Mouse (Mus musculus) liver, adult 2 months (tissue): ENCODE results near the gene Chdh. TPM values are rescaled to one million over a fixed set of nuclear protein-coding genes. Genes with fewer than 3 reads are reported as not detected.

ENCODE experiments used
- DNase-seq: peaks from one replicate; pipeline ENCODE4 v3.0.0-alpha.2; 2011; ENCODE audit warnings: low read depth, low spot score; ENCODE audit errors: extremely low read depth
- H3K27ac ChIP-seq: fragments of 200-500 bp; replicated peaks from 2 replicates; pipeline ENCODE4 v1.5.1; 2012; ENCODE audit warnings: low read depth, mild to moderate bottlenecking, control low read depth, inconsistent platforms, low read length; ENCODE audit not compliant: insufficient read depth
- H3K27me3 ChIP-seq: fragments of 200-500 bp; 2 replicates; pipeline ENCODE4 v1.6.1; 2012; ENCODE audit warnings: mild to moderate bottlenecking, moderate library complexity, low read length, inconsistent platforms; ENCODE audit not compliant: control insufficient read depth, insufficient read depth
- H3K36me3 ChIP-seq: fragments of 200-500 bp; 2 replicates; pipeline ENCODE4 v1.6.1; 2012; ENCODE audit warnings: low read length, inconsistent platforms; ENCODE audit not compliant: control insufficient read depth, insufficient read depth
- H3K4me1 ChIP-seq: fragments of 200-500 bp; 2 replicates; pipeline ENCODE4 v1.6.1; 2011; ENCODE audit warnings: low read length; ENCODE audit not compliant: control insufficient read depth, insufficient read depth
- H3K4me3 ChIP-seq: fragments of 200-500 bp; 2 replicates; pipeline ENCODE4 v1.5.1; 2011; ENCODE audit warnings: low read depth, mild to moderate bottlenecking, control low read depth, low read length, moderate library complexity; ENCODE audit not compliant: insufficient read depth
- H3K79me2 ChIP-seq: fragments of 200-500 bp; 2 replicates; pipeline ENCODE4 v1.6.1; 2012; ENCODE audit warnings: inconsistent platforms, mild to moderate bottlenecking, low read length, moderate library complexity; ENCODE audit not compliant: control insufficient read depth, insufficient read depth
- H3K9ac ChIP-seq: fragments of 200-500 bp; 2 replicates; pipeline ENCODE4 v1.6.1; 2012; ENCODE audit warnings: low read depth, mild to moderate bottlenecking, control low read depth, inconsistent platforms, low read length
- CTCF ChIP-seq: fragments of 200-500 bp; IDR thresholded peaks from 2 replicates; pipeline ENCODE4 v1.5.1; 2011; ENCODE audit warnings: low read depth, low read length, control low read depth
- POLR2A ChIP-seq: fragments of 200-500 bp; IDR thresholded peaks from 2 replicates; pipeline ENCODE4 v1.6.1; 2011; ENCODE audit warnings: low read length, control low read depth; ENCODE audit not compliant: insufficient read depth; ENCODE audit errors: extremely low read depth
- WGBS: fragments of 180-500 bp; shearing (Covaris S2); methylation state at CpG from one replicate; pipeline ENCODE4 v1.1.7; 2018; 5-methylcytosine and 5-hydroxymethylcytosine counted together
- polyA plus RNA-seq: library from polyadenylated mRNA; depleted of rRNA; stranded (reverse); fragments of >200 nt; gene quantifications from 2 replicates; pipeline ENCODE4 v1.2.3, GENCODE M21; 2012
- total RNA-seq: library from RNA; depleted of rRNA; stranded (reverse); fragments of >200 nt; gene quantifications from 2 replicates; pipeline ENCODE4 v1.2.3, GENCODE M21; 2014

Gene Chdh
- total and polyA plus RNA-seq, 2 experiments = 48.1 to 75.5 TPM

- no peak for DNase-seq
- Histone ChIP-seq H3K9ac (no peak overlapping the region), H3K4me1 (no peaks in the 10 kb centered on the region), H3K27me3 (no peaks in the 10 kb centered on the region), H3K4me3 (no peak overlapping the region), H3K27ac (no peak overlapping the region), H3K36me3 (peaks cover 80% of the 10 kb centered on the region), H3K79me2 (peaks cover 2% of the 10 kb centered on the region; the same call in 1 of the 2 replicates)
- no peak for TF ChIP-seq POLR2A
- TF ChIP-seq CTCF = no peak
- WGBS = 95% methylated on average over 9 of the region's 9 CpGs
These were observed 21.1 kb upstream of the Chdh start for GRCm38 (mm10) chr14:29987739-29988138.

DNA sequence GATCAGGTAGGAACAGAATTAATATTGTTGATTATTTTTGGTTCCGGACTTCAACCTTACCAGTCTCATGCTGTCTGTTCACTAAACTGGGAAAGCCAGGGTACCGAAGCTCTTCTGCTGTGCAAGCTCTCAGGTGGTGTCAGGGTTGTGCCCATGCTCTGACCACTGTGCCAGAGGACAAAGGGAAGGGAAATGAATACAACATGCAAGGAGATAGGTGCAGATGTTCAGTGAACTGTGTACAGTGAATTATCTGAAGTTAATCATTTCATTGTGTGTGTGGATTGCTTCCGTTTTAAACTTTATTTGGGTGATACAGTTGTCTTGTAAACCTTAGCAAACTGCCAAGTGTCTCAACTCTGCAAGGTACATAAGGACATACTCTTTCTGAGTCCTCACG lies 20.5 kb upstream of the Chdh start:
- no peak overlapping the region for H3K9ac ChIP-seq
- WGBS = 88% methylated on average over 4 of the region's 4 CpGs

GRCm38 (mm10) chr14:29994976-29995375 lies 13.8 kb upstream of the Chdh start:
- Histone ChIP-seq H3K36me3 (peaks cover 31% of the 10 kb centered on the region), H3K27ac (peak overlapping the region; percentile 93)
- TF ChIP-seq CTCF (no peak), POLR2A (no peak)

More for the DNA sequence above, 20.5 kb upstream of the Chdh start:
- TF ChIP-seq POLR2A (no peak), CTCF (no peak)
- DNase-seq = no peak
- Histone ChIP-seq H3K36me3 (peaks cover 79% of the 10 kb centered on the region), H3K27me3 (no peaks in the 10 kb centered on the region), H3K4me1 (no peaks in the 10 kb centered on the region), H3K79me2 (peaks cover 2% of the 10 kb centered on the region; the same call in 1 of the 2 replicates), H3K27ac (no peak overlapping the region), H3K4me3 (no peak overlapping the region)

DNA sequence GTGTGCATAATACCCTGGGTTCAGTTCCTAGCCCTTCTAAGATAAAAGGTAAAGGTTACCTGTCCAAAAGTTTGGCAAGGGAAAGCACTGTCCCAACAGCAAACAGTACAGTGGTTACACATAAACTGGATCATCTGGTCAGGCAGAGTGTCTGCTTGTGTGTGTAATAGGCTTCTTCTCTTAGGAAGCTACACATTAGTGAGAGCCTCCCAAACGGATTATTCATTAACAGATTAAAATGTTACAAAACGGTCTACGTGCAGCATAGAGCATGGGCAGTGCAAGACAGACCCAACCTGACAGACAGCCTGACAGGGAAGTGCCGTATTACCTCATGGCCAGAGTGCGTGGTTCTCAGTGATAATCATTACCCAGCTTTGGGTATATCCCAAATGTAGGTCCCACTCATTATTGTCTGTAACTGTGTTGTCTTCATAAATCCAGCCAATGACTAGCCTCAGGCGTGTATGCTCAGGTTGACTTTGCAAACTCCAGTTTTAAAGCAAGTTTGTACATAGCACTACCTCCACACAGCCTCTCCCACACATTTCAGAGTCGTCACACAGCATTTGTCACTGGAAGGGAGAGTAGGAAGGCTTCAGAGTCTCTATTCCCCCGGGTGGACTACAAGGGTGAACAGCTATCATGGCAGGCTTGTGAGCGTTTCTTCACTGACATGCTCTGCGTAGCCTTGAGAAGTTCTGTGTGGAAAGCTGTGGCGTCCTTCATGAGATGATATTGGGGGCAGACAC lies 12.6 kb upstream of the Chdh start:
- 34% methylated on average over 11 of the region's 11 CpGs for WGBS
- Histone ChIP-seq H3K79me2 (no peaks in the 10 kb centered on the region), H3K36me3 (peaks cover 22% of the 10 kb centered on the region), H3K27ac (peak overlapping the region; percentile 95), H3K9ac (peak overlapping the region; percentile 52), H3K4me3 (no peak overlapping the region), H3K4me1 (peaks cover 38% of the 10 kb centered on the region), H3K27me3 (no peaks in the 10 kb centered on the region)
- TF ChIP-seq POLR2A = no peak
- TF ChIP-seq CTCF = no peak
- DNase-seq = peak; percentile 100

More at GRCm38 (mm10) chr14:29994976-29995375, 13.8 kb upstream of the Chdh start:
- Histone ChIP-seq H3K4me1 (peaks cover 38% of the 10 kb centered on the region), H3K79me2 (no peaks in the 10 kb centered on the region), H3K4me3 (no peak overlapping the region), H3K27me3 (no peaks in the 10 kb centered on the region), H3K9ac (no peak overlapping the region)
- no peak for DNase-seq
- WGBS = 92% methylated on average over 4 of the region's 4 CpGs

DNA sequence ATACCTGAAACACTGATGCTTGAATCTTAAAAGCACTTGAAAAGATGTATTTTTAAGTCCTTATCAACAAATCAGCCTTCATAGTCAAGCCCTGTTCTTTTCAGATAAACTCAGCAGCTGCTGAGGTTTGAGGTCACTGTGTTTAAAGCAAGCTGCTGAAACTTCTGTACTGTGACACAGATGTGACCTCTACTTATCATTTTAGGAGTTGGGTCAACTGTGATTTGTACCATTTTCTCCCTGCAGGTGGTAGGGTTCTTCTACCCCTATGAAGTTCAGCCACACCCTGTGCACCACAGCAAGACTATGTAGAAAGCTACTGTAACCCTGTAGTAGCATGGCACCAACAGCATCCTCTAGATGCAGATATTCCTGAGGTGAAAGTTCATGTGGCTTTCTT lies 11.5 kb upstream of the Chdh start:
- TF ChIP-seq POLR2A (no peak), CTCF (no peak)
- peak; percentile 59 for DNase-seq
- no peaks in the 10 kb centered on the region for H3K79me2 ChIP-seq
- peaks cover 14% of the 10 kb centered on the region for H3K36me3 ChIP-seq
- peak overlapping the region; percentile 95 for H3K27ac ChIP-seq
- H3K4me3 ChIP-seq = no peak overlapping the region
- no peak overlapping the region for H3K9ac ChIP-seq
- no peaks in the 10 kb centered on the region for H3K27me3 ChIP-seq
- H3K4me1 ChIP-seq = peaks cover 38% of the 10 kb centered on the region
